Mouse (Mus musculus) testis, adult 2 months (tissue): ENCODE data around the gene Gm20696.

Experiments used
- CTCF ChIP-seq: fragments of 200-500 bp; IDR thresholded peaks from 2 replicates; pipeline ENCODE4 v1.5.1; 2012; ENCODE audit warnings: low read depth, mild to moderate bottlenecking, inconsistent platforms, low read length, moderate library complexity; ENCODE audit not compliant: control insufficient read depth, insufficient read depth, insufficient replicate concordance
- POLR2A ChIP-seq: fragments of 200-500 bp; IDR thresholded peaks from 2 replicates; pipeline ENCODE4 v1.6.1; 2012; ENCODE audit warnings: low read depth, mild to moderate bottlenecking, inconsistent platforms, low read length, moderate library complexity; ENCODE audit not compliant: control insufficient read depth

DNA sequence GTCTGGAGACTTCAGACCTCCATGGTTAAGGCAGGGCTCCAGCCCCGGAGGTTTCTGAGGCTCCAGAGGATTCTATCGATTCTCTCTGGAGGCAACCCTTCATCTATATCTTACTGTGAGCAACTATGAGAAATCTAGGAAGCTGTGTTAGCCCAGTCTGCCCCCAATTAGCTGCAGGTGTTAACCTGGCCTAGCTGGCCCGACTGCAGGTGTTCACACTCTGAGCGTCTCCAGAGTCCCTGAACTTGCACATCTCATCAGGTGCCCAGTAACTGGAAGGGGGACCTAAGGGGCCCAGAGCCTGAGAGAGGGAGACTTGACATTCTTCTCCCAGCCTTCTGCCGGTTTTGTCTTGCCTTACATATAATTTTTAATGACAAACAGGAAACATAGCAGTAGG, 278.6 kb downstream of the Gm20696 start:
- no peak for TF ChIP-seq CTCF
- no peak for TF ChIP-seq POLR2A
